Mouse (Mus musculus) cerebellum, adult 11 months (tissue): ENCODE data around the gene Smg9.
"Not testable (repeated sequence)": the region's sequence is repeated elsewhere in the genome, so short reads cannot be mapped to it uniquely, and the experiment has no call there.

ENCODE experiments used
- DNase-seq: peaks from one replicate; pipeline ENCODE4 v3.0.0; 2022

Gene Smg9

DNA sequence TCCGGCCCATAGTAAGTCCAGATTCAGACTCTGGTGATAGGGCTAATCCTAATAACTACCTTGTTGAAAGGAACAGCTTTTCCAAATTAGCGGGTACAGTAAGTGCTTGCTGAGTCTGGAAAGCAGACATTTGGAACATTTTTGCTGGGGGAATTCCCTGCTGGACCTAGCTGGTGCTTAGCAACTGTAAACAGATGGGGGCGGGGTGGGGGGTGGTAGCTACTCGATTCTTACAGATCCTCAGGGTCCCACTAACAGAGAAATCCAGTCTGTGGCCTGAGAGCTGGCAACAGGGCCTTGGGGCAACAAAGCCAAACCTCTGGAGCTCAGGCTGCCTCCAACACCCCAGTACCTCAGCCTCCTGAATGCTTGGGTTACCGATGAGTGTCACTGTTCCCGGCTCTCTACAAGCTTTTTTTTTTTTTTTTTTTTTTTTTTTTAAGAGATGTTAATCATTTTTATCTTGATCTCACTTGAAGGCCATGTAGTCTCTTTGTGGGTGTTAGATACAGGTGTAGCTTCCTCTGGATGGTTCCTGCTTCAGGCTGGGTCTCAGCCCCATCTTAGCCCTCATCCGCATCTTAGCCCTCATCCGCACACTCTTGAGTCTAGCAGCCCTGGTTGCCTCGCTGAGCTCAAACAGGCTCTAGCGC, 21.2 kb upstream of the Smg9 start:
- DNase-seq, result no peak

DNA sequence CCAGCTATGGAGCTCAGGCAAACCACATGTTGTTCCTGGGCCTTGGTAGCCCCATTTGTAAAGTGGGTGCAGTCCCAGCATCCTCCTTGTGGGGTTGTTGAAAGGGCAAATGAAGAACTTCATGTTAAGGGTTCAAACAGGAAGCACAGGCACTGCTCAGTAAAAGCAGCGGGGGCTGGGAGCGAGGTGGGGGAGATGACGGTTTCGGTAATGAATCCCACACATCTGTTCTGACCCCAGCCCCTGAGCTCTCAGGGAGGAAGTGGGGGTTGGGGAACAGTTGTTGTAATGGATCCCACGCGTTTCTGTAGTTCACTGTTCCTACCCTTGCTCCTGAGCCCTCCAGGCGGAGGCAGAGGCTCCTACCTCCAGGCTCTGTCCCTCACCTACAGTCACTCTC, 19.5 kb upstream of the Smg9 start:
- DNase-seq, result no peak

DNA sequence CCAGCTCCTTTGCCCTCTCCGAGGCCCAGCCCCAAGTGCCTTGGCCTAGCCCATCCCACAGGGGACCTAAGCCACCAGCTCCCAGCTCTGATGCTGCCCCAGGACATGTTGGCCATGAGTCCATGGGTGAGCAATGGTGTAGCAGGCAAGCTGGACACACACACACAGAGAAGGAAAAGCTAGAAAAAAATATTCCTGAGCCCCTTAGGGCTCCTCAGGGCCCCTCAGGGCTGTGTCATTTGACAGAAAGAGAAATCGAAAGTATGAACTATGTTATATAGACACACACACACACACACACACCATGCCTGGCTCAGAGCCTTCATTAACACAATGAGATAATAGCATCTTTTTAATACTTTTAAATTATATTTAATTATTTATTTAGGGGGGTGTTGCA, 19.0 kb upstream of the Smg9 start:
- no peak for DNase-seq

DNA sequence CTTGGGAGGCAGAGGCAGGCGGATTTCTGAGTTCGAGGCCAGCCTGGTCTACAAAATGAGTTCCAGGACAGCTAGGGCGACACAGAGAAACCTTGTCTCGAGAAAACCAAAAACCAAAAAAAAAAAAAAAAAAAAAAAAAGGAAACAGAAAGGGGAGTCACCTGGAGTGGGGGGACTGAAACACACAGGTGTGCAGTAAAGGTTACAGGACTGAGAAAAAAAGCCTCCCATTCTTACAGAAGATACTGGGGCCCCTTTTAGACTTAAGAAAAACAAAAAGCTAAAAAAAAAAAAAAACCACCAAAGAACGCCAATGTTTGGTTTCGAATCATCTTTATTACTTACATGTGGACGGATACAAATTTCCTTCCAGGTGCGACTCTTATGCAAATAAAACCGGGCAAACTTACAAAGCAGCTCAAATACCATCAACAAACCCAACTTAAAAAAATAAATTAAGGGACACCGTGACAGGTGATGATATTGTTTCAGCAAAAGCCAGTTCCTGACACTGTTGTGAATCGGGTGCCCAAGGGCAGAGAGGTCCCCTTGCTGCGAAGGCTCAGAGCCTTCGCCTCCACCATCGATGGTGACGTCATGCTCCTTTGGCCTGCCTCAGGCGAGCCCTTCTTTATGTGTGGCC, 16.6 kb upstream of the Smg9 start:
- no peak for DNase-seq

DNA sequence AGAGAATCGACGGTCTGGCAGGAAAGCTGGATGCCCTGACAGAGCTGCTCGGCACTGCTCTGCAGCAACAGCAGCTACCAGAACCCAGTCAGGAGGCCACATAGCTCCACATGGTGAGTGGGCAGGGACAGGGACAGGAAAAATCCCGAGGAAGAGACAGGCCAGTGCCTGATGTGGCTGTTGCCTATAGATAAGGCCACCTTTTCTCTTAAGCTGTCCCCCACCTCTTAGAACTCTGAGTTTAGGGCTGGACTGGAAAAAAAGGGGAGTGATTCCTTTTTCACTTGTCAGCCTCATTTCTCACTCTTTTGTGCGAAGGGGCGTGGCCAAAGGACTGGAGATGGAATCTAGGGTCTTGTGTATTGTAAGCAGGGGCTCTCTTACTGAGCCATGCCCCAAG, 15.3 kb upstream of the Smg9 start:
- no peak for DNase-seq

DNA sequence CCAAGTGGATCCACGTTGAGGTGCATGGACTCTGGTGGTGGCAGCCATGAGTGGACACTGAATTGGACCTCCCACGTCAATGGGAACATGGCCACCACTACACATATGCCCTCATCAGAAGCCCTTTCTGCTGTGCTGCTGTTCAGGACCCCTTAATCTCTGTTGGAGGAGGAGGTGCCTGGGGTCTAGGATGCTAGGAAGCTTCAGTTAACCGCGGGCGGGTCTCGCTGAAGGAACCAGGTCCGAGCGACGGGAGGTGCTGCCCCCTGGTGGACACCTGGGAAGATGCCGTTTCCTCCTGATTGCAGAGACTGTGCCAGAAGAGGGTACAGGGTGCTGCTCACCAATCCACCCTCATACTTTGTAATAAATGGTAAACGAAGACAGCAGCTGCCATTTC, 14.6 kb upstream of the Smg9 start:
- DNase-seq, result peak; percentile 65

DNA sequence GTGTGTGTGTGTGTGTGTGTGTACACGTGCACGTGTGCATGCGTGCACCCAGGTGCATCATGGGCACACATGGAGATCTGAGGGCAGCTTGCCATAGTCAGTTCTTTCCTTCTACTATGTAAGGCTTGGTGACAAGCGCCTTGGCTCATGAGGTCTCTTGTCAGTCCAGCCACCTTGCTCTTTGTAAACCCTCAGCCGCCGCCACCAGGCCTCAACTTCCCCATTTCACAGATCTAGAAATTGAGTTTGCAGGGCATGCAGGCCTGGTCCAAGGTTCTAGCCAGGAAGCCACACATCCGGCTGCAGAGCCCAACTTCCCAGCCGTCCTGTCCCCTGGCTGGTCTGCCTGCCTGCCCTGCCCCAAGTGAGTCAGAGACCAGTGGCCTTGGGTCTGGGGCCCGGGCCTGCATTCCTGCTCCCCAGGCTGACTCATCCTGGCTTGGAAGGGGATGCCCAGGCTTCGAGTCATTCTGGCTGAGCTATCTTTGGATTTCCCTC, 12.3 kb upstream of the Smg9 start:
- DNase-seq, result no peak

DNA sequence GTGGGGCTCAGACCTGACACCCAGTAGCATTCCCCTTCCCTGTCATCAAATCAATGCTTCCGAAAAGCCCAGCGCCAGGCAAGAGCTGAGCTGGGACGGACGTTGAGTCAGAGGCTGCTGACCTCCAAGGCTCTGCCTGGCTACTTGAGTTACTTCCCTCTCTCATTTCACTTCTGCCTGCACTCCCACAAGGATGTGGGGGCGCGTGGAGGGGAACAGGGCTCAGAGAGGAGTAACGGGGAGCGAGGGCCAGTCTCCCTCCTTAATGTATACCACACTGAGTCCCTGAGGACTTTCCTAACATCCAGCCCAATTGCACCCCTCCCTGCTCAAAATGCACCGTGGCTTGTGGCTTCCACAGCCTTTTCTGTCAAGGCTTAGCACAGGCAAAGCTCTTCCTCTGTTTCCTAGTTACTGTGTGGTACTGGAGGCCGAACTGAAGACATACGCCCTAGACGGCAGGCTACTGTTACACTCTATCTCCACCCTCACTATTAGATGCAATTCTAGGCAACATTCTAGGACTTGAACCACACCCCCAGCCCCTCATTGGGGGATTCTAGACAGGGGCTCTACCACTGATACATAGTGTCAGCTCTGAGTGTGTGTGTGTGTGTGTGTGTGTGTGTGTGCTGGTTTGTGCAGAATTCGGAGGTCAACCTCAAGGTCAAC, 9.8 kb upstream of the Smg9 start:
- no peak for DNase-seq

DNA sequence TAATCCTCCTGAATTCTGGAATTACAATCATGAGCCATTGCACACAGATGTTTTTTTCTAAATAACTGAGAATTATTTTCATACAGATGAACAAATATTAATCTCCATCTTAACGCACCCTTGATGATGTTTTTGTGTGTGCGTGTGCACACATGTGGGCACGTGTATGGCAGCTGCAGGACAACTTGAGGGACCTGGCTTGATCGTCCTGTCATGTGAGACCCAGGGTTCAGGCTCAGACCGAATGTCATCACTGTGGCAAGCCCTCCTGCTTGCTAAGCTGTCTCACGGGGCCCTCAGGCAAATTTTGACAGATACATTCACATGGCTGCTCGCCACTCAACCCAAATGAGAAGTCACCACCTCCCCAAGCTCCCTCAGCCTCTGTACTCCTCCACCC, 8.9 kb upstream of the Smg9 start:
- DNase-seq, result no peak

DNA sequence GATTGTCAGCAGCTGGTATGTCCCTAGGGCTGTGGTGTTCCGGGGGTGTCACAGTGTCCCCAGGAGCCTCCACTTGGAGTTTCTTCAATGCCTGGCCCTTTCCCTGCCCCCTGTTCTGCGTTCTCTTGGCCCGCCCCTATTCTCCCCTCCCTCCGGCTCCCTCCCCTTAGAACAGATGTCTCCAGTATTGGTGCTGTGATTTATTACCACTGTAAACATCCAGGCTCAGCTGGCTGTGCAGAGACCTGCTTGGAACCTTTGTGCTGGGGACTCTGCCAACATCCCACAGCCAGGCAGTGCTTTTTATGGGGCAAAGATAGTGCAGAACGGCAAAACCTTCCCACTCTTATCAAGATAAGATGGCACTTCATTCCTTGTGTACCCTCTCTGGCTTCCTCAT, 8.3 kb upstream of the Smg9 start:
- DNase-seq, result no peak

DNA sequence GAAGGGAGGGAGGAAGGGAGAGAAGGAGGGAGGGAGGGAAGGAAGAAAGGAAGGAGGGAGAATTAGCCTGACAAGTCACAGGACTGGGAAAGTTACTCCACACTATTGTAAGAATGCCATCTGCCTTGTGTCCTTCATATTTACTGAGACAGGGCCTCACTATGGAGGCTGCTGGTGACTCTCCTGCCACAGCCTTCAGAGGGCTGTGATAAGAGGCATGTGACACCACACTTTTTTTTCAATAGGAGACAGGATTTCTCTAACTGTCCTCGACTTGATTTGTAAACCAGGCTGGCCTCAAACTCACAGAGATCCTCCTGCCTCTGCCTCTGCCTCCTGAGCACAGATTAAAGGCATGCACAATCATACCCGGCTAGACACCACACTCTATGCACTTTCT, 7.7 kb upstream of the Smg9 start:
- DNase-seq, result no peak

DNA sequence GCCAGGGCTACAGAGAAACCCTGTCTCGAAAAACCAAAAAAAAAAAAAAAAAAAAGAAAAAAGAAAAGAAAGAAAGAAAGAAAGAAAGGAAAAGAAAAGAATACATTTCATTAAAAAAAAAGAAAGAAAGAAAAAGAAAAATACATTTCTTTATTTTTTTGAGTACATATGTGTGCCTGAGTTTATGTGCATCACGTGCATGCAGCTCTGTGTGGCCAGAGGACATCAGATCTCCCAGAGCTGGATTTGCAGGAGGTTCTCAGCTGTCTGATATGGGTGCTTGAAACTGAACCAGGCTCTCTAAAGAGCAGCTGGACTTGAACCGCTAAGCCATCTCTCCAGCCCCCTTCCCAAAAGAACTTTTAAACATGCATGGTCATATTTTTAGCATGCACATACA, 5.4 kb upstream of the Smg9 start:
- no peak for DNase-seq

DNA sequence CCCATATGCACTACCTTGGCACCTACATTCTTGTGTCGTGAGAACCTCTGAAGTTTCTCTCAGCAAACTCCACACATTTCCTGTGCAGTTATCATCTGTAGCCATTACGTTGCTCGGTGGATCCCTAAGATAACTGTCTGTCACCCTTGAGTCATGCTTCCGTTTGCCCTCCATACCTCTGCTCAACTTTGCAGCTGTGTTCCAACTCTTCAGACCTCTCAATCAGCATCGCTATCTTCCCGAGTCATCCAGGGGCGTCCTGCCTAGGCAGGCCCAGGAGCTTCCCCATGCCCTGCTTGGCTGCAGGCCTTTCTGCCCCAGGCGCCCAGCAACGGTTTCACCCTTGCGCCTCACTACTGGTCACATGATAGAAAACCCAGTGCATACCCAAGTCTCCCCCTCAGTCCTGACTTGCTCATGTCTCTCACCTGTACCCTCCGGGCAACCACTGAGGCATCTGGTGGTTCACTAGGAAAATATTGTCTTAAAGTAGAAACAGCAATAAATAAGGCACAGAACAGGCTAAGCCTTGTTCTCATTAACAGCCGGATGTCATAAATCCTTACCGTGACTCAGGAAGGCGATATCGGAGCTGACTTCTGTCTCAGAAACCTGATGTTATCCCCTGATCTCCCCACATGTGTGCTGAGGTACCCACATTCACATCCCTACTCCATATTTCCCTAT, 4.8 kb upstream of the Smg9 start:
- DNase-seq, result no peak

DNA sequence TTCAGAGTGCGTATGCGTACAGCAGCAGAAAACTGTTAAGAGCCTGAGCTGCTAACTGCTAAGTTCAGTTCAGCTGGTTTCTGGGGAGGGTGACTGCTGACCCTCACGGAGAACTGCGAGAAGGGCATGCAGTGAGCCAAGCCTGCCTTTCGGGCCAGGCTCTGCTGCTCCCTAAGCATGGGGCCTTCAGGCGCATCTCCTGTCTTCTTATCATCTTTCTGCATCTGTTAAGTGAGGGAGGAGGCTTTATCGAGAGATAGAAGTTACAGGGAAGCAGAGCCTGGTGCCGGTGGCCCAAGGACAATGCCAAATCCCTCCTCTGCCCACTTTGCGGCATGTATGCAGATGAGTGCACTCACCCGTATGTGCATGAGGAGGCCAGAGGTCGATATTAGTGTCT, 2.6 kb upstream of the Smg9 start:
- no peak for DNase-seq

DNA sequence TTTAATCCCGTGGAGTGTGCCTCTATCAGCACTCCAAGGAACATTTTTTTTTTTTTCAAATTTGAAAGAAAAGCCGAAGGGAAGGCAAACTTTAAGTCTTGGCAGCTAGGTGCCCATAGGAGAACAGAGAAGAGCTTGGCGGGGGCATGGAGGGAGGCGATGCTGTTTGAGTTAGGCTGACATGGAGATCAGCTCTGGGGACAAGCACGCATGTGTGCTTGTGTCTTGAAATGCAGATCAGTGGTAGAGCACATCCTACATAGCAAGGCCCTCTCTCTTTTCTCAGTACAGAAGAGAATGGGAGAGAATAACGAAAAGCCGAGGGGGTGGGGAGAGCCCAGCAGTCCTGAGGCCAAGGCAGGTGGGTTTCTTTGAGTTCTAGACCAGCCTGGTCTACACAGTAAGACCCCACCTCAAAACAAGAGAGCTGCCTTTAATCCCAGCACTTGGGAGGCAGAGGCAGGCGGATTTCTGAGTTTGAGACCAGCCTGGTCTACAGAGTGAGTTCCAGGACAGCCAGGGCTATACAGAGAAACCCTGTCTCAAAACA, 980 bp upstream of the Smg9 start:
- DNase-seq, result no peak

DNA sequence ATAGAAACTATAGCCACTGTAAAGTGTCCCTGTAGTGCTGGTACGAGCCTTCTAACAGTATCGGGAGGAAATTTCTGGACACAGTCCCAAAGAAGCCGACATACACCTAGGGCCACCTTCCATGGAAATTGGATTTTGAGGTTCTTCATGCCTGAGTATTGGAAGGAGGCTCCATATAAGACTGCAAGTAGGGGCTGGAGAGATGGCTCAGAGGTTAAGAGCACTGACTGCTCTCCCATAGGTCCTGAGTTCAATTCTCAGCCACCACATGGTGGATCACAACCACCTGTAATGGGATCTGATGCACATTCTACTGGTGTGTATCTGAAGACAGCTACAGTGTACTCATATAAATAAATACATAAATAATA, 648 bp downstream of the Smg9 start:
- DNase-seq, result no peak

DNA sequence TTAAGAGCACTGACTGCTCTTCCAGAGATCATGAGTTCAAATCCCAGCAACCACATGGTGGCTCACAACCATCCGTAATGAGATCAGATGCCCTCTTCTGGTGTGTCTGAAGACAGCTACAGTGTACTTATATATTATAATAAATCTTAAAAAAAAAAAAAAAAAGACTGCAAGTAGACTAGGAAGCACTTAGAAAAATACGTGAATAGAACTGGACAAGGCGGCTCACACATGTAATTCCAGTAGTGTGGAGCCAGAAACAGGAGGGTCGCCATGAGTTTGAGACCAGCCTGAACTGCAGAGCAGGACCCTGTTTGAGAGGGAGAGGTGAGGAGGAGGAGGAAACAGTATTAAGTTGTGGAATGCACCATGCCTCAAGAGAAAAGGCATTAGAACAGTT, 1.1 kb downstream of the Smg9 start:
- not testable (repeated sequence) for DNase-seq

DNA sequence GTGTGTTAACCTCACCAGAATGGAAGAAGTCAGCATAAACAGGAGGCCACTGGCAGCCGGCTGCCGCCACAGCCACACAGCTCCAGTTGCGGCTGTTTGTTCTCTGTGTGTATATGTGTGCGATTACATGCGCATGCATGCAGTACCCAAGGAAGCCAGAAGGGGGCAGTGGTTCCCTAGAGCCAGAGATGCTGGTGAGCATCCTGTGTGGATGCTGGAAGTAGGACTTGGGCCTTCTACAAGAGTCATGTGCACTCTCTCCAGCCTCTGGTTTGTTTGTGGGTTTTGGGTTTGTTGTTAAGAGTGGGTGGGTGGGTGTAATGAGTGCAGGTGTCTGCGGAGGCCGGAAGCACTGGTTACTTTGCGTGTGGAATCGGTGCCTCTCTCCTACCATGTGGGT, 3.4 kb downstream of the Smg9 start:
- no peak for DNase-seq

DNA sequence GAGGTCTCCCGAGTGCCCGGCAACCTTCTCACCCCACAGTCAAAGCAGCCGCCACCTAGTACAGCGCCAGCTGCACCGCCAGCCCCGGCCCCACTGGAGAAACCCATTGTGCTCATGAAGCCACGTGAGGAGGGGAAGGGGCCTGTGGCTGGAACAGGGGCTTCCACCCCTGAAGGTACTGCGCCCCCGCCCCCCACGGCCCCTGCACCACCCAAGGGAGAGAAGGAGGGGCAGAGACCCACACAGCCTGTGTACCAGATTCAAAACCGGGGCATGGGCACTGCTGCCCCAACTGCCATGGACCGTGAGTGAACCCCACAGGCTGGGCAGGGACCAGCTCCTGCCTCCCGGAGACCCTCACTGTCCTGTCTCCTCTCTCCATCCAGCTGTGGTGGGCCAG, 6.2 kb downstream of the Smg9 start:
- DNase-seq, result no peak

DNA sequence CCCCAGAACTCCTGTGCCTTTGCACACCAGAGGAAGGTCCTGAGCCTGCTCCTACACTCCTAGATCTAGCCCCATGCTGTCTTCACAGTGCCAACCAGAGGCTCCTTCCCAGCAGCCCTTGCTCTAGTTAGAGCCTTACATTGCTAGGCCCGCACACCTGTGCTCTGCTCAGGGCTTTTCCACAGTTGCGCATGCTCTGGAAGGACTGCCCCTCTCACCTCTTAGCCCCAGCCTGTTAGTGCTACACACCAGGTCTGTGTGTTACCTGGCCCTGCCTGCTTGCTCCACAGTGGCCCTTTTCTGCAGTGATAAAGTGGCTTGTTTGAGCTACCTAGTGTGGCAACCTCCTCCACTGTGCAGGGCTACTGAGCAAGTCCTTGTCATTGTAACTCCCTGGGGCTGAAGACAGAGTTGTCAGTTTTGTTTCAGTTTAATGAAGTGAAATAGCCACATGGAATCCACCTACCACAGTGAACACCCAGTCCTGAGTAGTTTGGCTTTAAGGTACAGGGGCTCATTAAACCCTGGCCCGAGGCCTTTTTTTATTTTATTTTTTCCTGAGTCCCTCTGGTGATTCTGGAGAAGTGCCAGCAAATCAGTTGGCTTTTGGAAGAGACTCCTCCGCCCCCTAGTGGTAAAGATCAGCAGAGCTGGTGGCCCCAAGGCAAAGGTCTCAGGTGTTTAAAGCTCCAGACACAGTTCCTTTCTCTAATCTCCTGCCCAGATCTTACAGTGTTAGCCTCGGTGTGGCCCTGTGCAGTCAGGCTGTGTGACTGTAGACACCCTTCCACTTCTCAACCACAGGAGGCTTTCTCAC, 7.3 kb downstream of the Smg9 start:
- DNase-seq, result peak; percentile 81

DNA sequence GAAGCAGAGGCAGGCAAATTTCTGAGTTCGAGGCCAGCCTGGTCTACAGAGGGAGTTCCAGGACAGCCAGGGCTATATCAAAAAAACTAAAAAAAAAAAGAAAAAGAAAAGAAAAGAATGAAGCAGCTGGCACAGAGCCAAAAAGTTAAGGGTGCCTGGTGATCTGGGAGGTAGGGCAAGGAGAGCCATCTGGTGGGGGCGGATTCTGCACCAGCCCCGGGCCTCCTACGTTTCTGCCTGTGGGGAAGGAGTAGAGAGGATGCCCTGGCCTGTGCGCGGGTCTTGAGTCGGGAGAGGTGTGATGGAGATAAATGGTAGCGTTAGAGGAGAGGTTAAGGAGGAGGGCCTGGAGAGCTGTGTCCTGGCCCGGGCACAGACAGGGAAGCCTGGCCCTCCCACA, 8.8 kb downstream of the Smg9 start:
- no peak for DNase-seq

DNA sequence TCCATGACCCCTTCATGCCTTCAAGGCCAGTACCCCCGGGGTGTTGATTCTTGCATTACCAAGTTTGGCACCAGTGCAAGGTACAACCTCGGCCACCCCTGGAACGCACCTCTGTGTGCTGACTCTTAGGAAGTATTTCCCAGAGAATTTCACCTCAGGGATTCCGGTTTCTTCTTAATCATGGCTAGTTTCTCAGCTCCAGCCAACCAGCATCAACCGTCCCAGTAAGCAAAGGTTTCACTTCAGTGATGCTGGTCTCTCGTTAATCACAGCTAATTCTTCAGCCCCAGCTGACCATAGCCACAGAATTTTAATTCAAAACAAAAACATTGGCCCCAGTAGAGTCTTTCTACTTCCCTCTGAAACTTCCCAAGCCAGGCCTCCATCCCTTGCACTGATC, 10.7 kb downstream of the Smg9 start:
- no peak for DNase-seq

DNA sequence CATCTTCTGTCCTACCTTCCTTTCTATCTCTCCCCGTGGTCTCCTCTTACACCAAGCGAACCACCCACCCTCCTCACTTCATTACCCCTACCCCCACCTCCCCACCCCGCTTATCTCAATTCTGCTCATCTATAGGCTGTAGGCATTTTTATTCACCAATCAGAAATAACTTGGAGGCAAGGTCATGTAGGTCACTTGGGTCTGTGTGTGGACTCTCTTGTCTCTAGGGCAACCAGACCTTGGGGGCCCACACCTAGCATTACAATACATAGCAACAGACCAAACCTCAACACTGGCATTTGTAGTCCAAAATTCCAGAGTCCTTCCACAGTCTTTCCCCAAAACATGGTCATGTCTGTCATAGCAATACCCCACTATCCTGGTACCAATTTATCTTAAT, 11.4 kb downstream of the Smg9 start:
- DNase-seq, result no peak
